Mouse (Mus musculus): ENCODE data around the gene Obscn.

DNA sequence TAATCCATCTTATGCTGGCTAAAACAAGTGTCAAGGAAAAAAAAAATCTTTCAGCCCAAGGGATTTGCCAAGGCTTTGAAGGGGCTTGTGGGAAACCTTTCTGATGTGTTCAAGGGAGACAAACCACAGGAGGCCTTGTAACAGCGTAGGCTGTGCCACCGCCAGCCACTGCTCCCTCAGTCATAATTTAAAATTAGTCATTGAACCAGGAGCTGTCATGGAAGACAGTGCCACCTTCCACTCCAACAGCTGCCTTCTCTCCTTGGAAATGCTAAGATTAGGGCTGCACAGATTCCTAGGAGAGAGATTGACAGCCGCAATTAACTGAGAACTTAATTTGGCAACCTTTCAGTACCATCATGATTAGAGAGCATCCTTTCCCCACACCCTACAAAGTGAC lies 13.1 kb upstream of the Obscn start:
- TF ChIP-seq EP300 (IDR thresholded peaks at IDR 0.05; ENCODE audit: insufficient read depth, low read depth, low read length) (no peak), CTCF (IDR thresholded peaks at IDR 0.05) (no peak)

Measured in heart, adult 2 months (tissue).